Mouse (Mus musculus) CH12.LX (cell line): ENCODE measurements around the gene 2410004B18Rik. TPM values are rescaled to one million over a fixed set of nuclear protein-coding genes. Genes with fewer than 3 reads are reported as not detected.

ENCODE experiments used
- DNase-seq: peaks from one replicate; pipeline ENCODE4 v3.0.0-alpha.2; 2013; ENCODE audit errors: extremely low read depth
- H3K27ac ChIP-seq: 2 replicates; pipeline ENCODE4 v1.5.1; 2012; ENCODE audit warnings: low read depth, mild to moderate bottlenecking, control low read depth, moderate library complexity; ENCODE audit not compliant: insufficient read depth
- H3K27me3 ChIP-seq: replicated peaks from 2 replicates; pipeline ENCODE3; 2012; ENCODE audit warnings: inconsistent platforms
- H3K36me3 ChIP-seq, 2 experiments: replicated peaks in 1 of 2; 2 replicates each; pipeline versions ENCODE3 to v1.6.1; 2012; ENCODE audit warnings: inconsistent platforms in 1 of 2, low read length in 1 of 2, mild to moderate bottlenecking in 1 of 2, mixed read lengths in 1 of 2, moderate library complexity in 1 of 2; ENCODE audit not compliant: control insufficient read depth in 1 of 2, insufficient read depth in 1 of 2
- H3K4me1 ChIP-seq, 2 experiments: 2 replicates each; pipeline ENCODE4 v1.6.1; 2012; ENCODE audit warnings: inconsistent platforms in 1 of 2, moderate library complexity in 1 of 2; ENCODE audit not compliant: insufficient read depth in 2 of 2, control insufficient read depth in 1 of 2
- H3K4me2 ChIP-seq: 2 replicates; pipeline ENCODE4 v1.6.1; 2012; ENCODE audit warnings: low read depth, mild to moderate bottlenecking, control low read depth; ENCODE audit not compliant: poor library complexity, insufficient read depth, severe bottlenecking
- H3K4me3 ChIP-seq, 3 experiments: fragments of 150-350 bp in 1 of 3; sonication (generic) in 1 of 3; replicated peaks in 1 of 3; 2 replicates each; pipeline versions ENCODE3 to v1.5.1; 2011 to 2012; ENCODE audit warnings: low read depth in 2 of 3, low read length in 2 of 3, mild to moderate bottlenecking in 2 of 3, moderate library complexity in 2 of 3, control low read depth in 1 of 3, improper control_type of control experiment in 1 of 3, inconsistent platforms in 1 of 3, mixed read lengths in 1 of 3; ENCODE audit not compliant: poor library complexity in 1 of 3
- H3K79me2 ChIP-seq: replicated peaks from 2 replicates; pipeline ENCODE4 v1.6.1; 2012; ENCODE audit warnings: mild to moderate bottlenecking, moderate library complexity; ENCODE audit not compliant: control insufficient read depth, poor library complexity, insufficient read depth, severe bottlenecking; ENCODE audit errors: extremely low read depth
- H3K9ac ChIP-seq: 2 replicates; pipeline ENCODE4 v1.6.1; 2012; ENCODE audit warnings: low read depth, mild to moderate bottlenecking, control low read depth, moderate library complexity; ENCODE audit not compliant: insufficient read depth
- H3K9me3 ChIP-seq: replicated peaks from 2 replicates; pipeline ENCODE3; 2012; ENCODE audit warnings: low read length, inconsistent platforms, mixed read lengths
- CHD1 ChIP-seq: IDR thresholded peaks from 2 replicates; pipeline ENCODE4 v1.6.1; 2012; ENCODE audit warnings: low read depth, low read length, improper control_type of control experiment, inconsistent platforms
- CTCF ChIP-seq, 2 experiments: IDR thresholded peaks in 1 of 2; conservative IDR thresholded peaks in 1 of 2; 2 replicates each; pipeline ENCODE4 v1.5.1; 2011 to 2012; ENCODE audit warnings: low read depth in 2 of 2, low read length in 2 of 2, improper control_type of control experiment in 1 of 2, inconsistent platforms in 1 of 2, mild to moderate bottlenecking in 1 of 2, moderate library complexity in 1 of 2
- E2F4 ChIP-seq: IDR thresholded peaks from 2 replicates; pipeline ENCODE4 v1.6.1; 2011; ENCODE audit warnings: low read depth, low read length, improper control_type of control experiment; ENCODE audit not compliant: insufficient replicate concordance
- ELF1 ChIP-seq: IDR thresholded peaks from 2 replicates; pipeline ENCODE4 v1.6.1; 2014; ENCODE audit warnings: low read depth, mild to moderate bottlenecking, inconsistent platforms, low read length, improper control_type of control experiment
- ETS1 ChIP-seq: conservative IDR thresholded peaks from 2 replicates; pipeline ENCODE4 v1.6.1; 2012; ENCODE audit warnings: low read depth, mild to moderate bottlenecking, inconsistent platforms, low read length, improper control_type of control experiment, moderate library complexity
- GABPA ChIP-seq: IDR thresholded peaks from 2 replicates; pipeline ENCODE4 v1.6.1; 2012; ENCODE audit warnings: low read depth, low read length, improper control_type of control experiment, inconsistent platforms; ENCODE audit not compliant: insufficient replicate concordance
- HCFC1 ChIP-seq: IDR thresholded peaks from 2 replicates; pipeline ENCODE4 v1.6.1; 2012; ENCODE audit warnings: low read depth, mild to moderate bottlenecking, inconsistent platforms, low read length, improper control_type of control experiment
- JUND ChIP-seq: conservative IDR thresholded peaks from 2 replicates; pipeline ENCODE4 v1.6.1; 2011; ENCODE audit warnings: low read depth, low read length, improper control_type of control experiment
- MEF2A ChIP-seq: IDR thresholded peaks from 2 replicates; pipeline ENCODE4 v1.6.1; 2014; ENCODE audit warnings: low read depth, mild to moderate bottlenecking, inconsistent platforms, low read length, improper control_type of control experiment, borderline replicate concordance
- MYC ChIP-seq: IDR thresholded peaks from 2 replicates; pipeline ENCODE4 v1.6.1; 2011; ENCODE audit warnings: low read depth, mild to moderate bottlenecking, improper control_type of control experiment, low read length
- NELFE ChIP-seq: IDR thresholded peaks from 2 replicates; pipeline ENCODE4 v1.6.1; 2011; ENCODE audit warnings: low read depth, low read length, improper control_type of control experiment
- NRF1 ChIP-seq: IDR thresholded peaks from 2 replicates; pipeline ENCODE4 v1.6.1; 2014; ENCODE audit warnings: low read depth, mild to moderate bottlenecking, inconsistent platforms, low read length, improper control_type of control experiment, moderate library complexity
- PAX5 ChIP-seq: IDR thresholded peaks from 2 replicates; pipeline ENCODE4 v1.6.1; 2012; ENCODE audit warnings: low read length, inconsistent platforms, mixed read lengths
- POLR2A ChIP-seq: IDR thresholded peaks from 2 replicates; pipeline ENCODE4 v1.6.1; 2011; ENCODE audit warnings: low read depth, mild to moderate bottlenecking, improper control_type of control experiment, low read length
- POLR2AphosphoS2 ChIP-seq: IDR thresholded peaks from 2 replicates; pipeline ENCODE4 v1.6.1; 2011; ENCODE audit warnings: low read depth, low read length, improper control_type of control experiment
- RAD21 ChIP-seq: IDR thresholded peaks from 2 replicates; pipeline ENCODE4 v1.6.1; 2011; ENCODE audit warnings: low read depth, mild to moderate bottlenecking, low read length, improper control_type of control experiment, moderate library complexity
- SIN3A ChIP-seq: IDR thresholded peaks from 2 replicates; pipeline ENCODE4 v1.6.1; 2012; ENCODE audit warnings: low read length, improper control_type of control experiment, inconsistent platforms
- SMC3 ChIP-seq: IDR thresholded peaks from 2 replicates; pipeline ENCODE4 v1.6.1; 2011; ENCODE audit warnings: low read depth, low read length, improper control_type of control experiment
- TBP ChIP-seq: conservative IDR thresholded peaks from 2 replicates; pipeline ENCODE4 v1.6.1; 2011; ENCODE audit warnings: low read depth, low read length, improper control_type of control experiment
- TCF12 ChIP-seq: IDR thresholded peaks from 2 replicates; pipeline ENCODE4 v1.6.1; 2014; ENCODE audit warnings: low read depth, mild to moderate bottlenecking, inconsistent platforms, low read length, improper control_type of control experiment
- UBTF ChIP-seq: IDR thresholded peaks from 2 replicates; pipeline ENCODE4 v1.6.1; 2012; ENCODE audit warnings: low read depth, mild to moderate bottlenecking, inconsistent platforms, low read length, improper control_type of control experiment, moderate library complexity
- USF2 ChIP-seq: conservative IDR thresholded peaks from 2 replicates; pipeline ENCODE4 v1.6.1; 2011; ENCODE audit warnings: low read depth, low read length, improper control_type of control experiment
- ZC3H11A ChIP-seq: IDR thresholded peaks from 2 replicates; pipeline ENCODE4 v1.6.1; 2012; ENCODE audit warnings: low read depth, mild to moderate bottlenecking, inconsistent platforms, low read length, improper control_type of control experiment
- ZKSCAN1 ChIP-seq: IDR thresholded peaks from 2 replicates; pipeline ENCODE4 v1.6.1; 2012; ENCODE audit warnings: low read depth, inconsistent platforms, low read length, improper control_type of control experiment, borderline replicate concordance
- ZNF384 ChIP-seq: IDR thresholded peaks from 2 replicates; pipeline ENCODE4 v1.6.1; 2012; ENCODE audit warnings: low read depth, low read length, improper control_type of control experiment, inconsistent platforms
- dilution Hi-C: fragments of 300-500 bp; cut with MboI; formaldehyde crosslinking; loops from 2 replicates; pipeline ENCODE4 v1.14.3; 2020; ENCODE audit warnings: low sequenced_read_pairs; ENCODE audit not compliant: extremely low pct_unique_long_range_greater_than_20kb, extremely low pct_ligation_motif_present
- in situ Hi-C: fragments of 300-500 bp; cut with MboI; formaldehyde crosslinking; loops from 3 replicates; pipeline ENCODE4 v1.14.3; 2019; ENCODE audit warnings: low sequenced_read_pairs, low pct_ligation_motif_present, low pct_unique_long_range_greater_than_20kb, mixed read lengths
- polyA plus RNA-seq: library from polyadenylated mRNA; unstranded; fragments of >175 nt; gene quantifications from 2 replicates; pipeline ENCODE4 v1.2.1, GENCODE M21; 2012; ENCODE audit warnings: low read depth; ENCODE audit not compliant: insufficient read length
- total RNA-seq, 2 experiments: library from RNA; depleted of rRNA; stranded (reverse); fragments of 300-350 nt in 1 of 2; fragments of >200 nt in 1 of 2; gene quantifications; 2 replicates each; pipeline ENCODE4 v1.2.3; 2012 to 2014

2410004B18Rik gene
- total and polyA plus RNA-seq, 3 experiments = 51.9 to 138 (median 123) TPM

DNA sequence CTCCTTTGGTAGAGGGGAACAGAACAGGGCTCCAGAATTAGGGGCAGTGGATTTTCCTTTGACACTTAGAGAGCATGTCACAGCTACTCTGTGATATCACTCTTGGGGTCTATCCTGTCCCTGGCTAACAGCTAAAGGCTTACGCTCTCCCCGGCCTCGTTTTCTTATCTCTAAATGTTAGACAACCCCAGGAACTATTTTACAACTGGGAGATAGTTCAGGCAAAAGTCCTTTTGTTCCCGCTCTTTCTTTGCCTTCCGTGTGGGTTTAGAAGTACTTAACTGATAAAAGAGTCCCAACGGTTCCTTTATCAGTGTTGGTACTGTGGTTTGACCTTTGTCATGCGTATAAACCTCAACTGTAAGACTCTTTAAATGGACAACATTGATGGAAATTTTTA lies 15.1 kb downstream of the 2410004B18Rik start:
- Histone ChIP-seq H3K4me1 (peaks cover 0 to 18% of the 10 kb centered on the region in 2 experiments; a peak in 2 of 4 replicates), H3K4me3 (no peak overlapping the region), H3K9me3 (peaks cover 9% of the 10 kb centered on the region), H3K79me2 (no peaks in the 10 kb centered on the region), H3K27ac (no peak overlapping the region), H3K9ac (no peak overlapping the region), H3K36me3 (no peaks in the 10 kb centered on the region), H3K4me2 (no peak overlapping the region), H3K27me3 (no peaks in the 10 kb centered on the region)
- DNase-seq = no peak
- in situ Hi-C loops (no loop called here), dilution Hi-C loops (no loop called here)
- TF ChIP-seq GABPA (no peak), ZC3H11A (no peak)

DNA sequence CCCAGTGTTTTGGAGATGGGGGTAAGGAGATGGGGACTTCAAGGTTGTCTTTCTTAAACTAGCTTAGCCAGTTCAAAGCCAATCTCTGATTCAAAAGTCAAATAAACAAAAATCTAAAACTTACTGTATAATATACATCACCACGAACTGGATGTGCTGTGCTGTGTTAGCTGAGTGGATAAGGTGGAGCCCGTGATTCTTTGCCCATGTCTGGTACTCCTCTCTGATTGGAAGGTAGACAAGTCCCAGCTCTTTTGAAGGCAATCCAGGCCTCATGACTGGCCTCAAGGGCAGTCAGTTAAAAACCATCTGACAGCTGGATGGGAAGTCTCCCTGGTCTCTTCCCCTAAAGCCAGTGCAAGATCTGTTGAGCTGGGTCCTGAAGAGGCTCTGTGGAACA lies 15.6 kb downstream of the 2410004B18Rik start:
- TF ChIP-seq PAX5 (no peak), MEF2A (no peak), TCF12 (no peak), SMC3 (no peak), CHD1 (no peak), POLR2A (no peak), HCFC1 (no peak), CTCF (conservative IDR thresholded peaks at IDR 0.05 in 1 of 2, IDR thresholded peaks at IDR 0.05 in 1 of 2; ENCODE audit: low read depth in 2 of 2, low read length in 2 of 2) (no peak), MYC (no peak), SIN3A (no peak), ZNF384 (no peak), UBTF (no peak), RAD21 (no peak)
- TF ChIP-seq, all 38 proteins: peak for 0
- dilution Hi-C loops = no loop called here
- no peak for DNase-seq

DNA sequence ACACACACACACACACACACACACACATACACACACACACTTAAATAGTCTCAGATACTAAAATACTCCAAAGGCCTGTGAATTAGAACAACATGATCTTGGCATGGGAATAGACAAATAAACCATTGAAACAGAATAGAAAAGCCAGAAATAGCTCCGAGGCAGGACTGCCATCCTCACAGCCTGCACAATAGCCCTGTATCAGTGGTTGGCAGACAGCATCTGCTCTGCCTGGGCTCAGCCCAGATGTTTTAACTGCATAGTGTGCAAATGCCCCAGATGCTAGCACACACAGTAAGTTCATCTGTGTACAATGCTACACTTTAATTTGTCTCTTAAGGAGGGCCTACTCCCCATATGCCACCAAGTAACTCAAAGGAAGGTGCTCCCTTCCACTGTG lies 22.0 kb downstream of the 2410004B18Rik start:
- no peaks in the 10 kb centered on the region for H3K36me3 ChIP-seq
- dilution Hi-C loops (no loop called here), in situ Hi-C loops (no loop called here)
- no peak overlapping the region for H3K9ac ChIP-seq
- no peaks in the 10 kb centered on the region for H3K4me1 ChIP-seq
- no peak for TF ChIP-seq SIN3A
- no peak for TF ChIP-seq NELFE
- TF ChIP-seq SMC3 = no peak
- no peak for TF ChIP-seq NRF1
- no peak for TF ChIP-seq ZKSCAN1
- no peak for TF ChIP-seq POLR2AphosphoS2
- TF ChIP-seq ETS1 = no peak
- TF ChIP-seq RAD21 = no peak
- no peak for TF ChIP-seq ZC3H11A
- TF ChIP-seq ELF1 = no peak
- no peak for TF ChIP-seq CHD1
- TF ChIP-seq CTCF (conservative IDR thresholded peaks at IDR 0.05 in 1 of 2, IDR thresholded peaks at IDR 0.05 in 1 of 2; ENCODE audit: low read depth in 2 of 2, low read length in 2 of 2) = no peak
- no peak for TF ChIP-seq JUND
- no peak for TF ChIP-seq E2F4
- TF ChIP-seq ZNF384 = no peak
- no peak for TF ChIP-seq UBTF
- TF ChIP-seq USF2 = no peak
- TF ChIP-seq TBP = no peak
- H3K27me3 ChIP-seq = no peaks in the 10 kb centered on the region
- H3K79me2 ChIP-seq = no peaks in the 10 kb centered on the region
- DNase-seq = no peak
- no peak overlapping the region for H3K4me2 ChIP-seq
- H3K9me3 ChIP-seq = peaks cover 9% of the 10 kb centered on the region
- no peak overlapping the region for H3K27ac ChIP-seq
- H3K4me3 ChIP-seq = no peak overlapping the region

More for the DNA sequence above, 15.6 kb downstream of the 2410004B18Rik start:
- H3K4me2 ChIP-seq = no peak overlapping the region
- no peak overlapping the region for H3K4me3 ChIP-seq
- peaks cover 9% of the 10 kb centered on the region for H3K9me3 ChIP-seq
- no peak overlapping the region for H3K9ac ChIP-seq
- H3K27ac ChIP-seq = no peak overlapping the region
- H3K4me1 ChIP-seq = peaks cover 0 to 18% of the 10 kb centered on the region in 2 experiments; a peak in 2 of 4 replicates
- H3K27me3 ChIP-seq = no peaks in the 10 kb centered on the region
- H3K79me2 ChIP-seq = no peaks in the 10 kb centered on the region
- in situ Hi-C loops = no loop called here
- no peaks in the 10 kb centered on the region for H3K36me3 ChIP-seq
